Mouse (Mus musculus) cerebellum, adult 11 months (tissue): Measurements from ENCODE around the gene Pik3r1.

Experiments
- DNase-seq: peaks from one replicate; pipeline ENCODE4 v3.0.0; 2022

The Pik3r1 gene

DNA sequence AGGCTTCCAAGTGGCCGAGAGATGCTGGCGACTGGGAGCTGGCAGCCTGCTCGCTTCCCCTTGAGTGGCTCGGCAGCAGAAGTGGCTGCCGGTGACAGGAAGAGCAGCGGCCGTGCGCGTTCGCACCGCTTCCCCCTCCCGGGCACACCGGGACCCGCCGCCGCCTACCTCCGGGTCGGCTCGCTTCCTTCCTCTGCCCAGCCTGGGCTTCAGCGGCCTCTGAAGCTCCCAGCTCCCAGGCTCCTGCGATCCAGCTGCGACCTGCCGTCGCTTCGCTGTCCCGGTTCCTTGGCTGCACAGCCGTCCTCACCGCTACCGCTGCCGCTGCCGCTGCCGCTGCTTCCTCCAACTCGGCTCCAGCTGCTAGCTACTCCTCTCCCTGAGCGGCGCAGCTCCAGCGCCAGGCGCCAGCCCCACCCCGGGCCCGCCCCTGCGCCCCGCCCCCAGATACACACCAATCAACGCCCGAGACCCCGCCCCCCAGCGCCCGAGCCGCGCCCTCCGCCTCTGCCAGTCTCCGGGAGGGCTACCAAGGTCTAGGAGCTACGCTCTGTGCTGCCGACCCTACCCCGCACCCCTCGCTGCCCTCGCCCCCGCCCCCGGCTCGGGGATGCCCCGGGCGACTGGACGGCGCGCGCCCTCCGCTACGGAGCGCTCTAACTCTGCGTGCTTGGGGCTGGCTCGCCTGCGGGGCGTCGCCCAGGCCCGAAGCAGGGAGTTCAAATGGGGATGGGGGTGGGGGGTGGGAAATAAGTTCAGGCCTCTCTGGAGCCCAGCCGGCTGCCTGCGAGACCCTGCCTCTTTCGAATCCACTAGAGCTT is at the start of gene Pik3r1:
Pik3r1 (minus strand) TSS at position 409 of the 821 bp plus-strand sequence.
- DNase-seq = peak; percentile 92

DNA sequence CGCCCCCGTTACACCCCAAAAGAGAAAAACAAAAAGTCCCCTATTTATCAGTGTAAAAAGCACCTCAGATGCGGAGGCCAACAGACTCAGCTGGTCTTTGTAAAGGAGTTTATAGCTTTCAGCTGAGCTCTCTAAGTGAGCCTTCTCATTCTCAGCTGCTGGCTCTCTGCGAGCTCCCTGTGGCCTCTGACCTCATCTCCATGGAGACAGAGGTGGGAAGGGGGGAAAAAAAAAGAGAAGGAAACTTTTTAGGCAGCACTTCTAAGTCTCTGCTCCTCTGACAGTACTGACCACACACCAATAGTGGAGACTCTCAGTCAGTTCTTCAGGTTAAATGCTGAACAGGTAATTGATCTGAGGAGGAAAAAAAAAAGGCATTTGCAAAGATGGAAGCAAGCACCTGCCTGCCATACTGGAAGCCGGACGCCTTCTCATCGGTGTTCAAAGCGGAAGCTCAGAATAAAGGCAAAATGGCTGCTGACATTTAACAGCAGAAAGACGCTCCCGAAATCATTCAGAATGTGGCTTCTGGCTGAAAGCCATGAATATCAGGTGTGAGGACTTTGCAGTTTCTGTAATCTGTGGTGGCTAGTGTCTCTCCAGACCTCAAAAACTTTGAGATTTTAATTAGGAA is 45.4 kb upstream of the Pik3r1 start:
- no peak for DNase-seq

DNA sequence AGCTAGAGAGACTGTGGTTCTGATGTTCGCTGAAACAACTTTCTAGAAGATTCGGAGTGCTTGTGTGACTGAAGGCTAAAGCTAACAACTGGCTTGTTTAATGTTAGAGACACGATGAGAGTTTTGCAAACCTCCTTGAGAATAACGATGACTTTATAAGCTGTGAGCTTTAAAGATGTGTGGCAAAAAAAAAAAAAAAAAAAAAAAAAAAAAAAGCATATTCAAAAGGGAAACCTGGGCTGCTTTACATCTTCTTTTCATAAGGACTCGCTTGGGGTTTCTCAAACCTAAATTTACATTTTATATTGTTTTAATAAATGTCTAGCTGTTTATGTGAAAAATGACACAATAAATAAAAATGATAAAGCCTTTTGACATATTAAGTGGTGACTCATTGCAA is 44.3 kb upstream of the Pik3r1 start:
- DNase-seq = no peak

DNA sequence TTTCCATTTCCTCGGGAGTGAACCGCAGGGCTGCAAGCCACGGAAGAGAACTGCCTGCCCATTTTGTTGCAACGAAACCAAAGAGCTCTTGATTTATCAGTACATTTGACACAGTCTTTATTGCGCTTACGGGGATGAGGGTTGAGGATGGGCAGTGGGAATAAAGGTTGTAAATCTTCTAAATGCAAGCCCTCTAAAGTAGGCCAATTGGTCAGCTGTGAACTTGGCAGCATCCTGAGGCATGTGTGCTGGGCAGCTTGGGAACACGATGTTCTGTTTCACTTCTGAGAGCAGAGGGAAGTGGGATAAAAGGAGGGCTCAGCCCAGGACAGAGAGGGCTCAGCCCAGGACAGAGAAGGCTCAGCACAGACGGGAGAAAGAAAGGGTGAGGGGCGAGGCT is 43.9 kb upstream of the Pik3r1 start:
- DNase-seq = no peak

DNA sequence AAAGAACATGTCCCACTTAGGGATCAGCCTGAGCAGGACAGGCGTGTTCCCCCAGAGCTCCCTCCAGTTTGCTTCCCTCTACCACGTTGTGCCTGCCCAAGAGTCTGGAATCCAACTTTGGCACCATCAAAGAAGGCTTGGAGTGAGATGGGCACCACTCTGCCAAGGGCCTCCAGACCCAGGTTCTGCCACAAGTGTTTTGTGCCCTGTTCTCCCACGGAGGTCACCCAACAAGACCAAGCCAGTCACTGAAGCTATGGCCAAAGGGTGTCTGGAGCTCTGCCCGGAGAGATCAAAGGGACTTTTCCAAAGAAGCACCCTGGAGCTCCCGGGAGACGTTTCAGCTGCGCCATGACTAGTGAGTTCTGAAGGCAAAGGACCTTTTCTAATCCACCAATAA is 42.6 kb upstream of the Pik3r1 start:
- no peak for DNase-seq

DNA sequence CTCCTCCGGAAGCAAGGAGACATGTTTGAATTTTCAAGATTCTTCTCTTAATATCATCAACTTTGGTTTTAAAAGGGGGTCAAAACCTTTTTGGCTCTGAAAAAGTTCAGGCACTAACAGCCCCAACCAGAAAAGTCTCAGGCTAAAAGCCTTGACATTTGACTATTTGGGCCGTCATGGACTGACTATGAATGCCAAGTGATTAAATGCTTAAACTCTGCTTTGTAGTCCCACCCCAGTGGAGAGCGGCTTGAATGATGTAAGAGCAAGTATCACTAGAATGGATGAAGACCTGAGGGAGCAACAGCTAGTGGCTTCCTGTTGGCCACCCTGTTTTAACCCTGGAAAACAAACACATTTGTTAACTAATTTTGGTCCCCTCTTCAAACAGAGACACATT is 41.8 kb upstream of the Pik3r1 start:
- DNase-seq = no peak

DNA sequence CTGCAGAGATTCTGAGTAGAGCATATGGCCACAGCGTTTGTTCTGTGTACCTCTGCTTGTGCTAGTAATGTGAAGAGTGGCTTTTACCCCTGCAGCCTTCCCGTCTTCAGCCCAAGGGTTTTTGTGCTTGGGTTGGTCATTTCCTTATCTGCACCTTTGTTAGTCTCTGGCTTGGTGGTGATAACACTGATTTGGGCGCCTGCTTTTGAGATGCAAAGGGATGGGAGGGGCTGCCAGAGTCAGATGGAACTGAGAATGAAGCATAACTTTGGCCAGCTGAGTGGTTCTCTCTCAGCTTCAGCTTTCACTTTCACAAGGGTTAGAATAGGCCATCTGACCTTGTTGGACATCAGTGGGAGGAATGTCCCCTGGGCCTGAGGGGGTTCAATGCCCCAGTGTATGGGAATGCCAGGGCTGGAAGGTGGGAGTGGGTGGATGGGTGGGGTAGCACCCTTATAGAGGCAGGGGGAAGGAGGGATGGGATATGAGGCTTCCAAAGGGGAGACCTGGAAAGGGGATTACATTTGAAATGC is 37.6 kb upstream of the Pik3r1 start:
- no peak for DNase-seq

DNA sequence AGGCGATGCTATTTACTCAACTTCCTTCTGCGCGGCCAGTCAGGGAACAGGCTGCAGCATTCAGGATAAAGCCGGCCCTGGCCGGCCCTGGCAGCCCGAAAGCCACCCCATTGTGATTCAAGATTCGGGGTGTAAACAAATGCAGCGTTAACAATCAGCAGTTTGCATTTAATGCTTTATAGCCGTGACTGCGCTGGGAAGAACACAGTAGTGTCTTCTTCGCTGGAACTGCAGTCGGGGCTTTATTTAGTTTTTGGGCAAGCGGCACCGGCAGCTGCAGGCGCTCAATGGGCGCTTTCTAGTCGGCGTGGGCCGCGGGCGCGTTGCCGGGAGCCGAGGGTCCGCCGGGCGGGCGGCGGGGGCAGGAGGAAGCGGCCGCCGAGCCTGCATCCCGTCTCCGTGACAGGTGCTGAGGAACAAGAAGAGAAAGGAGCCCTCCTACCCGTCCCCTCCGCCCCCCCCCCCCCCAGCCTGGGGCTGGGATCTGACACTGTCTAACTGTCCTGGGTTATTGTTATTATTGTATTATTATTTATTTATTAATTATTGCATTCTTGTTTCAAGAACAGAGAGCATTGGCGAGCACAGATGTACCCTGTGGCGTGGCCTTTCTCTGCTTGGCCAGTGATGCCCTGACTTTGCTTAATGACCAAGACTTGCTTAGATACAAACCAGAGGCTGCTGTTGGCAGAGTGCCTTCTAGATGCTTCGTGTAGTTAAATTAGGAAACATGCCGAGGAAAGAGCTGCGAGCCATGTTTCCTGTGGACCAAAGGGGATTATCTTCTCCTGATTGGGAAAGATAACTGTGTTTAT is 33.6 kb upstream of the Pik3r1 start:
- peak; percentile 26 for DNase-seq

DNA sequence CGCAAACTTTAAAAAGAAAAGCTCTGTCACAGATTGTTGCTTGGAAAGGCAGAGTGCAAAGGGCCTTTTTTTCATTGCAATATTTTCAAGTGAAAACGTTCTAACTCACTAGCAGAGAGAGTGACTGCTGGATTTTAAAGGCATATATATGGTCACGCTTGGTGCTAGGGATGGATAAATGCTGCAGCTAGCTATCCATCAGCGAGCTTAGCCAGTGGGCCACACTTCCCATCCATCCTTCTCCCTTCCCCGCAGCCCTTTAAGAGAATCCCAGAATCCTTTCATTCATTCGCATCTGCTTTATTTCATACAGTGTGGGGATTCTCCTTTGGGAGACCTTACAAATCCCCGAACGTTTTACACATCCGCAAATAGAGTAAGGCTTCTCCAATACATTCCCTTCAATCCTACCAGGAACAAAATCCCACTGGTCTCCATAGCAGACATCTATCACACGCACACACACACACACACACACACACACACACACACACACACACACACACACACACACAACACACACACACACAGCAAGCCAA is 32.9 kb upstream of the Pik3r1 start:
- DNase-seq = no peak

DNA sequence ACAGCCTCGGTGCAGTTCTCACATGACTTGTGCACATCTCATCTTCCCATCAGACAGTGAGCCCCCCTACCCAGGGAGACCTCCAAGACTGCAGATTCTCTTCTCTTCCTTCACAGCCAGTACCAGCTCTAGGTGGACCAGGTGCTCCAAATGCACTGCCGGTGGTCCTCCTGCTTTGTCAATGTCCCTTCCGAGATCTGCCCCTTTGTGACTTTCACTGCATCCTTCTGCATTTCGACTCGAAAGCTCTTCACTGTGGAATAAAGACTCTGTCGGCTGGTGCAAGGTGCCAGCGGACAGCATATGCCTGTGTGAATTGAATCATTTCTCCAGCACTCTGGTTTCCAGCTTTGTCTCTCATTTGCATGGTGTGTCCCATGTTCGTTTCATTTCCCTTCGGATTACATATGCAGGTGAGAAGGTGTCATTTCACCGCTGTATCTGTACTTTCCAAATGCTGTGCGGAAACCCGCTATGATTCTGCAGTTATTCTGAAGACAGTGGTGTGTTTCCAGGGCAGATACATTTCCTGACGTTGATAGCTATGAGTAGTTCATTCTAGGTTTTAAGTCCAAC is 32.1 kb upstream of the Pik3r1 start:
- DNase-seq = no peak

DNA sequence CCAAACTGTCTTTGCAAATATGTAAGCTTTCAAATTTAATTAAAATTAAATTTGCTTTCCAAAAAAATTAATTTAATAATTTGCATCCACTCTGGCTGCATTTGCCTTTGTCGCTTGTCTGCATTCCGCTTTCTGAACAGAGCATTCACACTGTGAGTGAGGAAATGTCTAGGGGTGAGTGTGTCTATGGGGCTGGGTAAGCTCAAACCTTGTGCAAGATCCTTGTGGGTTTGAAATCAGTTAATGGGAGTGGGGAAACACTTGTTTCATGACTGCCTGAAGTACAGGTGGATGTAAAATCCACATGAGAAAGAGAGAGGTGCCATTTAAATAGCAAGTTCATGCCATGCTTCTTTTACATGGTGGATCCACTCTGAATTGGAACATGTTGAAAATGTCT is 31.3 kb upstream of the Pik3r1 start:
- DNase-seq = no peak

DNA sequence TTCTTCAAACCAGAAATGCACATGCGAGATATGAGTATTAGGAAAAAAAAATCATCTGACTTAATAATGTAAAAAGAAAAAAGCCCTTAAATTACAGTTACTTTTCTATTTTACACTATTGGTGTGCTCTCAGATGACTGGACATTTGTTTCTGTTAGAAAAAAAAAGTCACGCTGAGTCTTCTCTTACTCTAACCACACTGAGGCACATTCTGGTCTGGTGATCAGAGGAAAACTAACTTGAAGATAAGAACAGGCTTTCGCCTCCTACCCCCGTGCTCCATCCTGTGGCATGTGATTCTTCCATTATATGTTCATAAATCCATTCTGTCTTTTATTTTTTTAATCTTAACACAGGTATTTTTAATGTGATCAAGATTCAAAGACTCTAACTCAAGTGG is 30.5 kb upstream of the Pik3r1 start:
- DNase-seq = no peak

DNA sequence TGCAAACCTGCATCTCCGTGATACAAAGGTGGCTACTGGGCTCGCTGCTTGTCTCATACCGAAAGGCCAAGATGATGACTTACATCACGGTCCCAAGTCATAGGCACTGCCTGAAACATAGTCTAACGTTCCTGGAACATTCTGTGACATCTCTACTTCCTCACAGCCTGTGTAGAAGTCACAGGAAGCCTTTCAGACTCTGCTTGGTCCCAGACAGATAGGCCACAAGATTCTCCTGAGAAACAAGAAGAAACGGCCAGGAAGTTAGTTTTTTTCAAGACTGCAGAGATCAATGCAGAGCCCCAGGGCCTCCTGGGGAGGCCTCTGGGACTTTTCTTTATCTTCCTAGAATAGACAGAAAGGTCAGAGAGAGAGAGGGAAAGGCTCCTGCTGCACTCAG is 29.0 kb upstream of the Pik3r1 start:
- DNase-seq = no peak

DNA sequence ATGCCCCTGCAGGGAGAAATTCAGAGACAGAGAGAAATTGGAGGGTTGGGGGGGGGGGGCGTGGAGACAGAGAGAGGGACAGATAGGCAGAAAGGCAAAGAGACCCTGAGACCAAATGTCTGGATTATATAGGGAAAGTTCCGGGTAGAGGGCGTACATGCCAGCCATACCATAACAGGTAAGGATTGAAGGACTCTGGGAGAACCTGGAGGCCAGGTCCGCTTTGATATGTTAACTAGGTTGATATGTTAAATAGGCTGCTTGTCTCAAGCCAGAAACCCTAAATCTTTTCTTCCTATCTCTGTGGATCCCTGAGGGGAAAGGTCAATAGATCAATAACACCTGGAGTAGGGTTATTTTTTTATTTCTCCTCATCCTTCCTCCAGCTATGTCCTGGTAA is 17.7 kb upstream of the Pik3r1 start:
- no peak for DNase-seq

DNA sequence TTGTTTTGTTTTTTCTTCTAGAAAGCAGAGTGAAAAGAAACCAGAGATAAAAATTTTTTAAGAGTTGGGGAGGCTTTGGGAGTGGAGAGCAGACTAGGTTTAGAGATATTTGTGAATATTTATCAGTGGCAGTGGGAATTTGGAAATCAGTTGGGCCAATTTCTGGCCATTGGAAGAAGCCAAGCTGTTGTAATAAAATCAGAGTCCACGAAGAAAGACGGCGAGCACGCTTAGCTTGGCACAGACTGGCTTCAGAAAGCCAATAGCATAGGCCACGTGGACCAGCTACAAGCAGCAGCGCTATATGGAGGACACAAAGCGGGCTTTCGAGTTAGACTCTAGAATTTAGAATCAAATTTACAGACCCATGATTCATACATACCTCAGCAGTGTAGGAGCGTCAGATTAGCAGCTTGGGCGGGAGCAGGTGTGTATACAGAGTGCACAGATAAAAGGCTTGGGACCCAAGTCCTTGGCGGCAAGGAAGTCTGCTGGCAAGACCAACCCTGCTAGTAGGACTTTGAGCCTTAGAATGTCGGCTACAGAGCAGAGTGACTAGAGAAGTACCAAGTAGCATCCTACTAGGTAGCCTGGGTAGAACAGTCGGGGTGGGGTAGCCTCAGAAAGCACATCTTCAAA is 16.8 kb upstream of the Pik3r1 start:
- DNase-seq = no peak

DNA sequence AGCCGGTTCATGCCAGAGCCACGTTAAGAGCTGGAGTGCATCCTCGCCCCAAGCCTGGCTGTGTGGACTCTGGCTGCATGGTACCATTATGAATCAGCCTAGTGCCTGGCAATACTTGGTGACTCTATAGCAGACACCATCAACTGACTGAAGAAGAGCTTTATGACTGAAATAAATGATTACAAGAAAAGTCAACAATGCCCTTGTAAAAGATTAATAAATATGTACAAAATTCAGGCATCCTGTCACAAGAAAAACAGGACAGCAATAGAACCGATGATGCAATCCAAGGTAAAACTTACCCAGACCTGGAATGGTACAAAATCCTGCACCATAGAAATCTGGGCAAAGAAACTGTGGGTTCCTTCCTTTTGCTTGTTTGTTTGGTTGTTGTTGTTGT is 11.0 kb upstream of the Pik3r1 start:
- no peak for DNase-seq

DNA sequence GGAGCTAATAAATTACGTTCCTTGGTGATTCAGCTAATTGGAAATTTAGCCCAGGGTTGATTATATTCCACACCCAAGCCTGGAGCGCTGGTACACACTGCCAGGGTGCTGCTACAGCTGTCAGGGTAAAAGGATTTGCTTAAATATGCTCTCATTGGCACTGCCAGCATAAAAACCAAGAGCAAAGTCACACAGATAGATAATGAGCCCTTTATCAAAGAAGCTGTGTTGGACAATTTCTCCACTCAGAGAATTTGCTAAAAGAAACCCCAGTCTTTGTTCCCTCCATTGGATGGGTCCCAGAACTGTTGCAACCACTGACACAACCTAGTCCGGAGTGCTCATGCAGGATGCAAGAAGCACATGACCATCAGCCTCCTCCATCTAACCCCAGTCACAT is 9.8 kb upstream of the Pik3r1 start:
- DNase-seq = no peak

DNA sequence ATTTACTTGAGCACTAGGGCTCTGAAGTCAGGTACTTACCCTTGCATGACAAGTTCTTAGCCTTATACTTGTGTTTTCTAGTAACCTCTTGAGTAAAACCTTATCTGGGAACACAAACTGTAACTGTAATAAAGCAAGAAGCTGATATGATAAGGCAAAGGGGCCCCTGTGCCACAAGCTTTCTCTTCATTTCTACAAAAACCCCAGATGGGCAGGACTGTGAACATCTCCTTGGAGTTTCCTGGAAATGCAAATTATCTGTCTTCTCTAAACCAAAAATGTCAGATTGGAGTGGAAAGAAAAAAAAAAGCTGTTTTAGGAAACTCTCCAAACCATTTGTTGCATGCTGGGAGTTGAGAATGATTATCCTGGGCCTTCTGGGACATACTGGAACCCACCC is 3.1 kb upstream of the Pik3r1 start:
- DNase-seq = no peak

DNA sequence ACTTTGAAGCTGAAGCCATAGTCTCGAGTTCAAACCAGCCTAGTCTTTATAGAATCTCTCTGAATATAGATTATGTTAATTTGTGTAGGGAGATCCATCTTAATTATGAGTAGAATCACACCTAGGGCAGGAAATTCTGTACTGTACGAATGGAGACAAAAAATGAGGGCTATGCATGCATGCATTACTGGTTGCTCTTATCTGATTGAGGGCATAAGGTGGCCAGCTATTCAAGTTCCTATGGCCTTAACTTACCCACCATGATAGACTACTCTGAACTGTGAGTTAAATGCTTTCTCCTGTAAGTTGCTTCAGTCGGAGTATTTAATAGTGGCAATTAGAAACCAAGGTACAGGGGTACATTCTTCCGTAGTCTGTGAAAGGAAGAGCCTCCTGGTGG is 1.9 kb upstream of the Pik3r1 start:
- no peak for DNase-seq

DNA sequence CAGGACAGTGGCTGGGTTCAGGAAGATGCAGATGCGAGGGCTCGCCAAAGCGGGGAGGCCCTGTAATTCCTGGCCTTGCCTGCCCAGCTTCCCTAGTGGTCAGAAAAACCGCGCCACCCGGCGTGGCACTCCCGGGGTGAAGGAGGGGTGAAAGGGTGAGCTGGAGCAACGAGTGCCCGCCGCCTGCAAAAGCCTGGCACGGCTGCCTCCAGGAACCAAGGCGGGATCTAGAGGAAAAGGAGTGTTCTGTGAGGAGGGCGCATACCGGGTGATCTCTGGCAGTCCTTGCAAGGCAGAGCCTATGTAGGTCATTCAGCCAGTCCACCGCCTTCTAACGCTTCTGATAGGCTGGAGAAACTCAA is 594 bp upstream of the Pik3r1 start:
- peak; percentile 68 for DNase-seq

DNA sequence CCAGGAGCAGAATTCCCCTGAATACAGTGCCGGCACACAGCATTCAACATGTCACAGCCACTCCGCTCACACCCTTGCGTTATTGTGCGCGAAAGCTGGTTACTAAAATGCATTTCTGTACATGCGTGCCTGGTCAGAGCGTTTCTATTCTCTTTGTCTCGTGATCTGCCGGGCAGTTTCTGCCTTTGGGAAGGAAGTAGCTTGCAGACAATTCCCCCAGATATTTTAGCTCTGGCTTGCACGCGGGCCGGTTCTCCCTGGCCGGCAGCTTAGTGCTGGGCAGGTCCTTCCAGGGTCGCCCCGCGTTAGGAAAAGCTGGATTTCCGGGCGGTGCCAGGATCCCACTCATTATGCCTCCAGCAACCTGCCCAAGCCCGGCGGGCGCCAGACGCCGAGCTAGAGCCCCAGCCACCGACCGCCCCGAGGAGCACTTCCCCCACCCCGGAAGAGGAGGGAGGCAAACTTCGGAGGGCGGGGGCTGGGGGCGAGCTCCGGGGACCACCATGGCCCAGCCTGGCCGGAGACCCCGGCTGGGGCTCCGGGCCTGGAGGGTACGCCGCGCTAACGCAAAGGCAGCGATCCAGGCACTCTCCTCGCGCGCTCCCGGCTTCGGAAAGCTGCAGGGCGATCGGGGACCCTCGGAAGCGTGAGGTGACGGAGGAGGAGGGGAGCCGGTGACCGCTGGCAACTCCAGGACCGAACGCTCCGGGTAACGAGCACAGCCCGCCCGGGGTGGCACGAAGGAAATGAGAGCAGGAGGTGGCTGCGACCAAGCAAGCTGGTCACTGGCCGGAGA is 806 bp downstream of the Pik3r1 start:
- DNase-seq = no peak

DNA sequence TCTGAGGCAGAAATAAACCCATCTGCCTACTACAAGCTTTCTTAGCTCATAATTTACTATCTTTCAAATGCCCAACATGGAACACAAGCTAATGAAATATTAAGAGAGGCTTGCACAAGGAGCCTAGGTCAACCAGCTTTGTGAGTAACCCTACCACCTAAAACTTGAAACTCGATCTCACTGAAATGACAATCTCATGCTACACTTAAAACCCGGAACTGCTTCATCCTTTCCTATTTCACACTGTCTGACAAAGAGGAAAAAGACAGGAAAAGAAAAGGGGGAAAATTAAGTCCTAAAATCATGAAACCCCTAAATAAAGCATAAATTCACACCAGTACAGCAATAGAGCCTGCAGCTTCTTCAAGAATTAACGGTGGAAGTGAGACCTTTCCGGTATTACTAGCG is 1.4 kb downstream of the Pik3r1 start:
- DNase-seq = no peak
